Mouse (Mus musculus) hindbrain, embryonic 16.5 days (tissue): ENCODE measurements around the gene Olfr191. TPM values are rescaled to one million over a fixed set of nuclear protein-coding genes. Genes with fewer than 3 reads are reported as not detected.
"Not testable (repeated sequence)": the region's sequence is repeated elsewhere in the genome, so short reads cannot be mapped to it uniquely, and the experiment has no call there.

Experiments used
- ATAC-seq: fragments of 200-750 bp; cut with Nextera tagmentation; 2 replicates; pipeline ENCODE4 v1.8.0; 2017; ENCODE audit warnings: moderate TSS enrichment, moderate library complexity
- H3K27ac ChIP-seq: fragments of 300-500 bp; sonication (generic); 2 replicates; pipeline ENCODE4 v1.5.1; 2014; ENCODE audit warnings: low read depth, mild to moderate bottlenecking, control low read depth, low read length, moderate library complexity
- H3K27me3 ChIP-seq: fragments of 300-500 bp; sonication (generic); replicated peaks from 2 replicates; pipeline ENCODE4 v1.6.1; 2014; ENCODE audit warnings: low read length; ENCODE audit not compliant: control insufficient read depth, insufficient read depth
- H3K36me3 ChIP-seq: fragments of 300-500 bp; sonication (generic); 2 replicates; pipeline ENCODE4 v1.6.1; 2014; ENCODE audit warnings: mild to moderate bottlenecking, low read length, moderate library complexity, mixed read lengths; ENCODE audit not compliant: control insufficient read depth, insufficient read depth
- H3K4me1 ChIP-seq: fragments of 300-500 bp; sonication (generic); 2 replicates; pipeline ENCODE4 v1.6.1; 2014; ENCODE audit warnings: low read depth, low read length; ENCODE audit not compliant: control insufficient read depth, insufficient read depth
- H3K4me2 ChIP-seq: fragments of 300-500 bp; sonication (generic); 2 replicates; pipeline ENCODE4 v1.6.1; 2014; ENCODE audit warnings: mild to moderate bottlenecking, low read length, control low read depth, moderate library complexity
- H3K4me3 ChIP-seq: fragments of 300-500 bp; sonication (generic); 2 replicates; pipeline ENCODE4 v1.5.1; 2014; ENCODE audit warnings: mild to moderate bottlenecking, low read length, control low read depth, moderate library complexity
- H3K9ac ChIP-seq: fragments of 300-500 bp; sonication (generic); 2 replicates; pipeline ENCODE4 v1.6.1; 2014; ENCODE audit warnings: low read depth, mild to moderate bottlenecking, control low read depth, low read length, moderate library complexity
- H3K9me3 ChIP-seq: fragments of 300-500 bp; sonication (generic); 2 replicates; pipeline ENCODE4 v1.6.1; 2014; ENCODE audit warnings: mild to moderate bottlenecking, low read length, moderate library complexity; ENCODE audit not compliant: control insufficient read depth
- WGBS: fragments of 180-500 bp; shearing (Covaris S2); extraction: QIAGEN DNeasy Blood & Tissue Kit; methylation state at CpG from one replicate; pipeline ENCODE4 v1.1.7; 2014; 5-methylcytosine and 5-hydroxymethylcytosine counted together
- polyA plus RNA-seq: library from polyadenylated mRNA; unstranded; fragments of >200 nt; fragmentation: Nextera tagmentation; extraction: Ambion mirVana; gene quantifications from 2 replicates; pipeline ENCODE4 v1.2.1, GENCODE M21; 2015

Gene Olfr191
- polyA plus RNA-seq: not detected in 2 replicates

GRCm38 (mm10) chr16:59089722-59090121, at the start of gene Olfr191:
Olfr191 (minus strand) TSS chr16:59089822.
- not testable (repeated sequence) for H3K27ac ChIP-seq, ATAC-seq

GRCm38 (mm10) chr16:59130740-59131139, 41.1 kb upstream of the Olfr191 start:
- Histone ChIP-seq H3K9ac (no peak overlapping the region), H3K27ac (no peak overlapping the region), H3K9me3 (no peaks in the 10 kb centered on the region), H3K36me3 (no peaks in the 10 kb centered on the region), H3K27me3 (no peaks in the 10 kb centered on the region), H3K4me3 (no peak overlapping the region), H3K4me1 (no peaks in the 10 kb centered on the region), H3K4me2 (no peak overlapping the region)
- no peak for ATAC-seq
- 83% methylated on average over 1 of the region's 1 CpGs for whole genome bisulfite sequencing

More at GRCm38 (mm10) chr16:59089722-59090121, at the start of gene Olfr191:
- not testable (repeated sequence) for H3K36me3 ChIP-seq, H3K27me3 ChIP-seq, H3K9ac ChIP-seq, H3K4me3 ChIP-seq, H3K9me3 ChIP-seq, H3K4me1 ChIP-seq, H3K4me2 ChIP-seq
- 38% methylated on average over 1 of the region's 1 CpGs for WGBS

GRCm38 (mm10) chr16:59120969-59121368, 31.3 kb upstream of the Olfr191 start, which contains the start of gene Olfr194:
Olfr194 (minus strand) TSS chr16:59121069.
- no peak for ATAC-seq
- no peaks in the 10 kb centered on the region for H3K27me3 ChIP-seq

GRCm38 (mm10) chr16:59111781-59112180, 22.2 kb upstream of the Olfr191 start, which contains the start of gene Olfr193:
Olfr193 (minus strand) TSS chr16:59111881.
- no peak within 1 kb of the TSS for H3K4me2 ChIP-seq
- 67% methylated on average over 1 of the region's 1 CpGs for WGBS

More at GRCm38 (mm10) chr16:59120969-59121368, 31.3 kb upstream of the Olfr191 start, which contains the start of gene Olfr194:
- Histone ChIP-seq H3K36me3 (no peaks in the 10 kb centered on the region), H3K9me3 (no peaks in the 10 kb centered on the region), H3K4me3 (no peak within 1 kb of the TSS), H3K9ac (no peak within 1 kb of the TSS), H3K4me2 (no peak within 1 kb of the TSS), H3K4me1 (no peaks in the 10 kb centered on the region), H3K27ac (no peak within 1 kb of the TSS)

GRCm38 (mm10) chr16:59108522-59108921, 18.9 kb upstream of the Olfr191 start:
- not testable (repeated sequence) for H3K9me3 ChIP-seq, H3K4me3 ChIP-seq, H3K4me2 ChIP-seq, H3K4me1 ChIP-seq, ATAC-seq, H3K27me3 ChIP-seq, H3K36me3 ChIP-seq, H3K9ac ChIP-seq, H3K27ac ChIP-seq
- 67% methylated on average over 5 of the region's 5 CpGs for WGBS

More at GRCm38 (mm10) chr16:59111781-59112180, 22.2 kb upstream of the Olfr191 start, which contains the start of gene Olfr193:
- H3K27me3 ChIP-seq: no peaks in the 10 kb centered on the region
- no peak for ATAC-seq
- H3K4me3 ChIP-seq: no peak within 1 kb of the TSS
- H3K27ac ChIP-seq: no peak within 1 kb of the TSS
- no peak within 1 kb of the TSS for H3K9ac ChIP-seq
- H3K9me3 ChIP-seq: no peaks in the 10 kb centered on the region
- no peaks in the 10 kb centered on the region for H3K4me1 ChIP-seq
- no peaks in the 10 kb centered on the region for H3K36me3 ChIP-seq

- no peak overlapping the region for H3K9ac ChIP-seq
- no peak for ATAC-seq
- no peak overlapping the region for H3K4me3 ChIP-seq
- H3K36me3 ChIP-seq: no peaks in the 10 kb centered on the region
- no peaks in the 10 kb centered on the region for H3K27me3 ChIP-seq
- H3K27ac ChIP-seq: no peak overlapping the region
- no peak overlapping the region for H3K4me2 ChIP-seq
- no peaks in the 10 kb centered on the region for H3K9me3 ChIP-seq
- WGBS: 77% methylated on average over 2 of the region's 2 CpGs
- no peaks in the 10 kb centered on the region for H3K4me1 ChIP-seq
Observed at GRCm38 (mm10) chr16:59105312-59105711, 15.7 kb upstream of the Olfr191 start.

- H3K4me2 ChIP-seq, ATAC-seq, H3K9me3 ChIP-seq, H3K27me3 ChIP-seq, H3K36me3 ChIP-seq, H3K27ac ChIP-seq, H3K4me1 ChIP-seq, H3K4me3 ChIP-seq, H3K9ac ChIP-seq: not testable (repeated sequence)
- 85% methylated on average over 2 of the region's 2 CpGs for WGBS
Observed at GRCm38 (mm10) chr16:59081113-59081512, 8.5 kb downstream of the Olfr191 start.

- Histone ChIP-seq H3K27ac (no peak within 1 kb of the TSS), H3K4me3 (no peak within 1 kb of the TSS), H3K27me3 (no peaks in the 10 kb centered on the region), H3K9ac (no peak within 1 kb of the TSS), H3K9me3 (no peaks in the 10 kb centered on the region), H3K4me2 (no peak within 1 kb of the TSS), H3K36me3 (no peaks in the 10 kb centered on the region), H3K4me1 (no peaks in the 10 kb centered on the region)
- no peak for ATAC-seq
- WGBS: 89% methylated on average over 5 of the region's 5 CpGs
Observed at GRCm38 (mm10) chr16:59077905-59078304, 11.7 kb downstream of the Olfr191 start, which contains the start of gene Olfr190. Olfr190 (minus strand) TSS chr16:59078005.

GRCm38 (mm10) chr16:59073520-59073919, 16.1 kb downstream of the Olfr191 start:
- Histone ChIP-seq H3K27ac (no peak overlapping the region), H3K9ac (no peak overlapping the region), H3K9me3 (no peaks in the 10 kb centered on the region), H3K4me3 (no peak overlapping the region), H3K36me3 (no peaks in the 10 kb centered on the region), H3K4me2 (no peak overlapping the region), H3K27me3 (no peaks in the 10 kb centered on the region), H3K4me1 (no peaks in the 10 kb centered on the region)
- no peak for ATAC-seq
- WGBS: 90% methylated on average over 1 of the region's 1 CpGs

- no peaks in the 10 kb centered on the region for H3K27me3 ChIP-seq
- ATAC-seq: no peak
- no peaks in the 10 kb centered on the region for H3K9me3 ChIP-seq
- no peak overlapping the region for H3K9ac ChIP-seq
- no peak overlapping the region for H3K4me2 ChIP-seq
- H3K27ac ChIP-seq: no peak overlapping the region
- no peaks in the 10 kb centered on the region for H3K36me3 ChIP-seq
- H3K4me1 ChIP-seq: no peaks in the 10 kb centered on the region
- H3K4me3 ChIP-seq: no peak overlapping the region
Observed at GRCm38 (mm10) chr16:59071755-59072154, 17.9 kb downstream of the Olfr191 start.
